Mouse (Mus musculus): ENCODE data around the gene Cd72. TPM values are rescaled to one million over a fixed set of nuclear protein-coding genes. Genes with fewer than 3 reads are reported as not detected.
"Not testable (repeated sequence)": the region's sequence is repeated elsewhere in the genome, so short reads cannot be mapped to it uniquely, and the experiment has no call there.

Gene Cd72
- 14.6 and 14.9 TPM in 2 replicates for polyA plus RNA-seq (2012; rRNA removed)

DNA sequence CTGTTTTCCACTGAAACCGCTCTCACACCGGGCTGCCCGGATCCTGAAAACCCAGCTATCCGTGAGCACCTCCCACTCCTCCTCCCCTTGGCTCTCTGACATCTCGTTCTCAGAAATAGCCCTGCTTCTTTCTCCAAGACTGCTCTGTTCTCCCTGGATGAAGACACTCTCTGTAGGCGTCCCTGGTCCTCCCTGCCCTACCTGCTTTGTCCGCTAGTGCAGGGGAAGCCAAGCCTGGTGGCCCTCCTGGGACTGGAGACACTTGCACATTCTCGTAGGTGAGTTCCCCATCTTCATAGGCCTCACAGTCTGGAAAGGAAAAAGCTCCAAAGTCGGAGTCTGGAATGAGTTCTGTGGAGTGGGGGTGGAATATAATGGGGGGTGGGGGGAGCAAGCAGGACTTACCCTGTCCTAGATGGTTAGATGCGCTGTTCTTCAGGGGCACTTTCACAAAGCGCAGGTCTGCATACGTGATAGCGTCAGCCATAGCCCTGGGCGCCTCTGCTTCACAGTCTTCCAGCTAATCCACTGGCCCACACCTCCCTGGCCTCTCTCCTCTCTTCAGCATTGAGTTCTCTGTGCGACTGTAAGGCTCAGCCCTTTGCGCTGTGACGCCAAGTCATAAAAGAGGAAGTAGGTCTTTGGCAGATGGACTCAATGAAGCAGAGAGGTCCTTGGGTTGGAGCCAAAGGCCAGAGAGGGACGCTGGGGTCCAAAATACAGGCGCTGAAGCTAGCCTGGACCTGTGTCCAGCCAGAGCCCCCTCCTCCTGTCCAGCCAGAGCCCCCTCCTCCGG, at the start of gene Cd72:
TSS of gene Cd72 (minus strand) at position 588 of the 796 bp plus-strand sequence.
- no peak for DNase-seq (ENCODE audit: low read depth, low spot score)
- WGBS: 28% methylated on average over 20 of the region's 20 CpGs

DNA sequence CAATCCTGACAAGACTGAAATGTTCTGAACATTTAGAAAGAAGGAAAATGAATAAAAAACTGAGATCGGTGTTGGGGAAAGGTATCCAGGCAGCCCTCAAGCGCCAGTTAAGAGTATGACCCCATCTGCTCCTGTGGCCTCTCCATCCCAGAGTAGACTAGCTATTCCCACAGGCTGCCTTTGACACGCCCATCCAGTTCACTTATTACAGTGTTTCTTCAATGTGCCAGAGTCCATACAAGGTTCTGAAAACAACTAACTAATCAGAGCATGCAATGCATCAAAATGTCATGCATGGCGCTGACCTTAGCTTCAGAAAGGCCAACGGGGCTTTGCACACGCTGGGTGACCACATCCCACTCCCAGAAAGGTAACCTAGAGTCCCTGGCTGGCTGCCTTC, 49.1 kb upstream of the Cd72 start:
- WGBS: 40% methylated on average over 6 of the region's 6 CpGs
- no peak for DNase-seq (ENCODE audit: low read depth, low spot score)

- DNase-seq (ENCODE audit: low read depth, low spot score): no peak
- 34% methylated on average over 2 of the region's 2 CpGs for WGBS
Observed at GRCm38 (mm10) chr4:43503041-43503440, 48.6 kb upstream of the Cd72 start.

DNA sequence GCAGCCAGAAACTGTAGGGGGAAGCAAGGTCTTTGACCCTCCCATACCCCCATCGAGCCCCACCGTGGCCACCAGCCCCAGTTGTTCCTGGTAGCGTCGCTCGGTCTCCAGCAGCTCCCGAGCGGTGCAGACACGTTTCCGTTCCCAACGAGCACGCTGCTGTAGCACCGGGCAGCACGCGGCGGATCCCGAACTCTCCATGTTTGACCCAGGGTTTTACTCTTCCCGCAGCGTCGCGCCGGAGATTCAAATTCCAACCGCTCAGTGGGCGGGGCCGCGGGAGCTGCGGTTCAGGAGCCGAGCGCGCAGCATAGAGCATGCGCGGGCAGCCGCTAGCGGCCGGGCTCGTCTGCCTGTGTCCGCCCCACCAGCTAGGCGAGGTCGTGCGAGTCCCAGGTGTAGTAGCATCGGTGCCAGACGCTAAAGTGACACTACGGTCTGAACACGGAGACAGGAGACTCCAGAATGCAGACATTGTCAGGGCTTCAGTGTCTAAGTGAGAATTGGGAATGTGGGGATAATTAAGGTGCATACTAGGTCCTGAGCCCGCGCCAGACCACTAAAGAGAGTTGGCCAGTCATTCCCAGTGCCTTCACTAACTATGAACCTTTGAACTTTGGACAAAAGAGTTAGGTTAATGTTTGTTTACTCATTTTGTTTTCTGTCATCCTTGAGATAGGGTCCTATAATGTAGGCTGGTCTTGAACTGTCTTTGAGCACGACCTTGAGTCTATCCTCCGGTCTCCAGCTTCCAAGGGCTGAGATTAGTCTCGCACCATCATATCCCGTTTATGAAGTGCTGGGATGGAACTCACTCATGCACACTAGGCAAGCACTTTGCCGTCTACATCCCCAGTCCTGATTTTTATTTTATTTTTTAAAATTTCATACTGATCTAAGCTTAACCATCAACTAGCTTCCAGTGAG, 45.2 kb upstream of the Cd72 start, which contains the start of gene Arhgef39:
TSS of gene Arhgef39 (minus strand) at position 289 of the 927 bp plus-strand sequence.
- WGBS: 4% methylated on average over 50 of the region's 50 CpGs
- DNase-seq (ENCODE audit: low read depth, low spot score): no peak

DNA sequence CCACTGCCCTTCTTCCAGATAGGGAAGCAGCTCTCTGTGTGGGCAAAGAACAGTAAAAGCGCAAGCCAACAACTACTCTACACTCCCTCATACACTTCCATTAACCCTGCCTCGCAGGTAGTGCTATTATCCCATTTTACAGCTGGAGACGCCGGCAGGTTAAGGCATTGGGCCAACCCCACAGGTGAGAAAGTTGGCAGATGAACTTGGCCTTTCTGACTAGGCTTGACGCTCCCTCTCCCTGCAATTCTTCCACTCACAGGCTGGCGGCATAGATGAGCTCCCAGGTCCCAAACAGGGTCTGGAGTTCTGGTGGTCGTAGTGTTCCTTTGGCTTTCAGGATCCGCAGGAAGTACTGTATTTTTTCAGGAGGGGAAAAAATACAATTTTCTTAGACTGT, 44.6 kb upstream of the Cd72 start:
- no peak for DNase-seq (ENCODE audit: low read depth, low spot score)
- WGBS: 8% methylated on average over 8 of the region's 8 CpGs

DNA sequence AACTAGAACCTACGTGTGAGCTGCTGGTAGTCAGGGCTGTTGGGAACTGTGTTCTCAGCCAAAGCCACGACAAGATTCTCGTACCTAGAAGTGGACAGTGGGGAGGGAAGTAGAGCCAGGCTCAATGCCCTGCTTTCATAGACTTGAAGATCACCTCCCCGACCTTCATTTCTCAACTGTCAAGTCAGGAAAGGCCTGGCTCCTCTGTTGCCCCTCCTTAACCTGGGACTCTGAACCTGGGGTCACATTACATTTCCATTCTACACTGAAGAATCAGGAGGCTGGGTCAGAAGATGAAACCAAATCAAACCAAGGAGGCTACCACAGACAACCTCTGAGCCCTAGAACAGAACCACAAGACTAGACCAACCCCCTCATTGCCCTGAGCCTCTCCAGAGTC, 43.5 kb upstream of the Cd72 start:
- WGBS: 77% methylated on average over 4 of the region's 4 CpGs

GRCm38 (mm10) chr4:43497405-43497804, 43.0 kb upstream of the Cd72 start:
- DNase-seq (ENCODE audit: low read depth, low spot score): no peak
- 91% methylated on average over 8 of the region's 8 CpGs for whole genome bisulfite sequencing

More for the DNA sequence above, 43.5 kb upstream of the Cd72 start:
- DNase-seq (ENCODE audit: low read depth, low spot score): no peak

DNA sequence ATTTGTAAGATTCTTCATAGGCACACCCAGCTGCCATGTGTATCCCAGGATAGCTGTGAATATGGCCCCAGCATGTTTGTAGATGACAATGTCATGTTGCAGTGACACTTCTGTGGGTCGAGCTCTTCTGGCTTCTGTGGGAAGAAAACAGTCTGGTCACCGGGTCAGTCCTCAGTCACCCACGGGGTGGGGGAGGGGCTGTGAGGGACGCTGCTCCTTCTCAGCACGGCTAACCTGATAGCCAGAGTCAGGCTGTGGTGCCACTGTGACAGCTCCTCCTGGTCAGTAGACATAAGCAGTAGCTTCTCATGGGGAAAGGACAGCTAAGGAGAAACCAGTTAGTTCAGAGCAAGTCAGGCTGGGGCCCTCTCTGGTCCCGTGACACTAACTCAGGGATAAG, 42.2 kb upstream of the Cd72 start:
- WGBS: 71% methylated on average over 6 of the region's 6 CpGs
- no peak for DNase-seq (ENCODE audit: low read depth, low spot score)

GRCm38 (mm10) chr4:43493846-43494240, 39.4 kb upstream of the Cd72 start:
- 3% methylated on average over 9 of the region's 9 CpGs for WGBS

GRCm38 (mm10) chr4:43493186-43493845, 38.9 kb upstream of the Cd72 start:
- no peak for DNase-seq (ENCODE audit: low read depth, low spot score)
- WGBS: under 1% methylated on average over 47 of the region's 47 CpGs

More at GRCm38 (mm10) chr4:43493846-43494240, 39.4 kb upstream of the Cd72 start:
- DNase-seq (ENCODE audit: low read depth, low spot score): no peak

DNA sequence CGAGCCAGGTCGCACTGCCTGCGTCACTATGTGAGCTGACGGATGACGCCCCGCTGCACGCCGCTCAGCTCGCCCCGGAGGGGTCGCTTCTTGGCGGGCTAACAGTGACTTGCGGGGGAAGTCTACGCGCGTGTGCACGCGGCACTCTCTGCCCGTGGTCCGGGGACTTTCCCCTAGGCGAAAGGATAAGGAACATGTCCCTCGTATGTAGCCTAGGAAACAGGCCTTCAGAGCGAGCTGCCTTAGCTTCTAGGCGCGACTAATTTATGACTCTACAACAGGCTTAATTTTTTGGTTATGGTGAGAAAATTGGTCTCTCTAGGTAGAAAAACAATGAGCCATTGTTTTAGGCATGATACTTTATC, 38.4 kb upstream of the Cd72 start, which contains the start of gene Ccdc107:
TSS of gene Ccdc107 (plus strand) at position 80 of the 365 bp plus-strand sequence.
- DNase-seq (ENCODE audit: low read depth, low spot score): no peak
- WGBS: under 1% methylated on average over 25 of the region's 25 CpGs

GRCm38 (mm10) chr4:43492101-43492820, 37.8 kb upstream of the Cd72 start:
- 20% methylated on average over 12 of the region's 12 CpGs for WGBS
- no peak for DNase-seq (ENCODE audit: low read depth, low spot score)

GRCm38 (mm10) chr4:43490801-43491200, 36.4 kb upstream of the Cd72 start:
- 36% methylated on average over 5 of the region's 5 CpGs for WGBS

GRCm38 (mm10) chr4:43489611-43490010, 35.2 kb upstream of the Cd72 start:
- no peak for DNase-seq (ENCODE audit: low read depth, low spot score)
- WGBS: 97% methylated on average over 3 of the region's 3 CpGs

More at GRCm38 (mm10) chr4:43490801-43491200, 36.4 kb upstream of the Cd72 start:
- no peak for DNase-seq (ENCODE audit: low read depth, low spot score)

- DNase-seq (ENCODE audit: low read depth, low spot score): not testable (repeated sequence)
- 92% methylated on average over 5 of the region's 5 CpGs for WGBS
Observed at GRCm38 (mm10) chr4:43485666-43486065, 31.2 kb upstream of the Cd72 start.

GRCm38 (mm10) chr4:43483535-43484091, 29.2 kb upstream of the Cd72 start, which contains the start of gene Sit1:
Sit1 (minus strand) TSS chr4:43483734.
- 63% methylated on average over 12 of the region's 12 CpGs for WGBS
- DNase-seq (ENCODE audit: low read depth, low spot score): no peak

DNA sequence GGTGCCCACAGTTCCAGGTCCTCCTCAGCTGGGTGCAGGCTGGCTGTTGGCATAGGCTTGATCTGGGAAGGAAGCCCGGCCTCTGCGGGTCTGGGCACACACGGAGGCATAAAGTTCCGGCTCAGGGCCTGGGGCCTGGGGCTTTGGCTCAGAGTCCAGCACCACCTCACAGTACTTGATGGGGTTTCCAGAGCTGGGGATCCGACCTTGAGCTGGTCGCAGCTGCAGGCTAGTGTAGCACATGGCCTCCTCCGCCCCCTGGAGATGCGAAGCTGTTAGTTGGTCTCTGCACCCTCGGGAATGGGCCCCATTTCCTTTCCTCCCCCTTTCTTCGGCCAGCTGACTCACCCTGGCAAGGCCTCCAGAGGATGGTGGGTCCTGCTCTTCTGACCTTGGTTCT, 28.2 kb upstream of the Cd72 start:
- WGBS: 75% methylated on average over 10 of the region's 10 CpGs
- DNase-seq (ENCODE audit: low read depth, low spot score): no peak

DNA sequence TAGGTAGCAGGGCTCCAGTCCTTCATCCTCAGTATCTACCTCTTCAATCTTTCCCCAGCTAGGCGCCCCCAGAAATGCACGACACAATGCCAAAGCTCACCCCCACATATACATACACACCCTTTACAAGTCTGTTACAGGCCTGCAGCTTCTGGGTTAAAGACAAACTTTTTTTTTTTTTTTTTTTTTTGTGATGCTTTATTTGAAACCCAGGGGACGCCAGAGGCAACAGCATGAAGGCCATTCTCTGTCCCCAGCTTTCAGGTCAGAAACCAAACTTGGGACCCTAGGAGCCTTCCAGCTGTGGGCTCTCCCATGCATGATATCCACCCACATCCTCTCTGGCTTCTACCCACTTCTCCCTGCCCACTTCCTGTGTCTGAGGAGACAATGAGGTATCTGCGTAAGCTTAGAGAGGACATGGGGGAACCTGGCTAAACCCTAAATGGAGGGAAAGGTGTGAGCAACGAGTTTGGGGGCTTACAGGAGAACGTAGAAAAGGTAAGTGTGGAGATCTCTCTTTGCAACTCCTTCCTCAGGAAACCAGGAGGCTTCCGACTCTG, 27.5 kb upstream of the Cd72 start:
- WGBS: 79% methylated on average over 7 of the region's 7 CpGs
- DNase-seq (ENCODE audit: low read depth, low spot score): no peak

Data from large intestine, adult 2 months (tissue).